Mouse (Mus musculus) thymus, postnatal 36 days (tissue): ENCODE results near the gene A730009L09Rik.
A peak's percentile ranks its signal among the peaks of the same experiment; 100 is the strongest.

ENCODE experiments used
- DNase-seq, 2 experiments: peaks; one replicate each; pipeline ENCODE4 v3.0.0; 2022; ENCODE audit warnings: mixed read lengths in 2 of 2

A730009L09Rik gene

DNA sequence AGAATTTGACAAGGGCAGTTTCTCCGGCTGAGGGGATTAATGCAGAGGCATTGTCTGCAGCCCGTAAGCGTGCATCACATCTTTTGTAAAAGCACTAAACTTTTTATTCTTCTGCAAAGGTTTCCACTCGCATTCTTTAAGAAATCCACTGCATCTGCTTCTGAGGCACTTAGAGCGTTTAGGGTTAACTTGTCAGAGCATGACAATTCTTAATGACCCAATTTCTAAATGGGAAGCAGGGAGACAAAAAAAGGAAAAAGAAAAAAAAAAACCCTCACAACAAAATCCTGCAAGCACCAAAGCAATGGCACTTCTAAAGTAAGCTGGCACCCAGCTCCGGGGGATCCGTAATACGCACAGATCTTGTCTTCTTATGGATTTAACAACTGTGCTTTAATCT lies at the start of gene A730009L09Rik:
A730009L09Rik (plus strand) TSS at position 301 of the 400 bp plus-strand sequence.
- DNase-seq: no peak

- no peak for DNase-seq
Measured at GRCm38 (mm10) chr16:84465581-84466165, 49.2 kb upstream of the A730009L09Rik start.

DNA sequence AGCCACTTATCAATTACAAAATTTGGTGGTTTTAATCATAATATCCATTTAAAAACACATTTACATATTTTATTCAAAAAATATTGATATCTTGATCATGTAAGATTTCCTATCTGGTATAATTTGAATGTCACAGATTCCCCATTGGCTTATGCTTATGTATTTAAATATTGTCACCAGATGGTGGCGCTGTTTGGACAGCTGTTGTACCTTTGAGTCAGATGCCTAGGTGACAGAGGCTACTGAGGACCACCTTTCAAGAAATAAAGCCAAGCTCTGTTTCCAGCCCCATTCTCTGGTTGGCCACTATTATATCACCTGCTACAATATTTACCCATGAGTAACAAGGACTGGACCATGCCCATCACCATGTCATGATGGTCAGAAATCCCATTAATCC lies 46.0 kb upstream of the A730009L09Rik start:
- DNase-seq: no peak

GRCm38 (mm10) chr16:84469994-84470393 lies 44.9 kb upstream of the A730009L09Rik start:
- no peak for DNase-seq

DNA sequence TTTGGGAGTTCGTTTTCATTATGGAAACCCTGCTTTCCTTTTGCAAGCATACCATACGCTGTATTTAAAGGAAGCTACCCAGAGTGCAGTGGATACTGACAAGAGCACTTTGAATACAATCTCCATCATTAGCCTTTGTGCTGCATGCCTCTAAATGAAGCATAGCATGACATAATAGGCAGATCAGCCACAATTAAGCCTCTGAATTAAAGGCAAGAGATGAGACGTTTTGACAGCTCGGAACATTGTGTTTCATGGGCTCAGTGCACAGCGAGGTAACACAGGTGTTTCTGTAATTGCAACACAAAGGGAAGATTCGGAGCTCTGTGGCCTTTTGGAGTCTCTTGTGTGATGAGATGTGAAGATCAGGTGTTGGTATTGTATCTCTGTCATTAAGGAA lies 41.5 kb upstream of the A730009L09Rik start:
- no peak for DNase-seq

GRCm38 (mm10) chr16:84474712-84475111 lies 40.2 kb upstream of the A730009L09Rik start:
- DNase-seq: no peak

DNA sequence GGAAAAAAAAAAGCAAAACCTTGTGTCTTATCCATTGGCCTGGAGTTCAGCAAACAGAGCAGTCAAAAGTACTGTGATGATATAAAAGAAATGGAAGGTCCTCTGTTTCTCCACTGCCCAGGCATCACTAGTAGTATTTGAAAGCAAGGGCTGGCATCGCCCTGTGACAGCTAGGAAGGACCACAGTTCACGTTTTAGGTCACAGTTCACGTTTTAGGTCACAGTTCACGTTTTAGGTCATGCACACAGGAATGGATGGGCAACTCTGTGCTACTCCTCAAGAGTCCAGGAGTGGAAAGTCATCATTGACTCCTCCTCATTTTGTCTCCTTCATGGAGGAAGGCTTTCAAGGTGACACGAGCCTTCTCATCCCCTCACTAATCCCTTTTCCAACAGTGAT lies 38.0 kb upstream of the A730009L09Rik start:
- no peak for DNase-seq

GRCm38 (mm10) chr16:84477528-84477927 lies 37.4 kb upstream of the A730009L09Rik start:
- DNase-seq: no peak

GRCm38 (mm10) chr16:84477952-84478351 lies 37.0 kb upstream of the A730009L09Rik start:
- no peak for DNase-seq

- DNase-seq: no peak
Measured at GRCm38 (mm10) chr16:84485931-84486330, 29.0 kb upstream of the A730009L09Rik start.

- no peak for DNase-seq
Measured at GRCm38 (mm10) chr16:84494818-84495217, 20.1 kb upstream of the A730009L09Rik start.

DNA sequence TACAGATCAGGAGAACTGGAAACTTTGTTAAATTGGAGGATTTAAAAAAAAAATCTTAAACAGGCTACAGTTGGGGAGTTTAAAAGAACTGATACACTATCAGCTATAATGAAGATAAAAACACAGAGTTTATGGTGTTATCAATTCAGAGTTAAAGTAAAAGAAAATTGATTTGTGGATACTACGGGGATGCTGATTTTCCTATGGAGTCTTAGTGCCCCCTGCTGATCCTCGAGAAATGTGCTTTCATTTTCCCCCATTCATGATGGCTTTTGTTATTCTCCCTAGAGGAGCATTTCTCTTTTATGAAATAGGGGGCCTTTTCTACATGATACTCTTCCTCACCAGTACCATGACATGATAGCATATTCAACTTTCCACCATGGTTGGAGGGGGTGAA lies 19.5 kb upstream of the A730009L09Rik start:
- no peak for DNase-seq

DNA sequence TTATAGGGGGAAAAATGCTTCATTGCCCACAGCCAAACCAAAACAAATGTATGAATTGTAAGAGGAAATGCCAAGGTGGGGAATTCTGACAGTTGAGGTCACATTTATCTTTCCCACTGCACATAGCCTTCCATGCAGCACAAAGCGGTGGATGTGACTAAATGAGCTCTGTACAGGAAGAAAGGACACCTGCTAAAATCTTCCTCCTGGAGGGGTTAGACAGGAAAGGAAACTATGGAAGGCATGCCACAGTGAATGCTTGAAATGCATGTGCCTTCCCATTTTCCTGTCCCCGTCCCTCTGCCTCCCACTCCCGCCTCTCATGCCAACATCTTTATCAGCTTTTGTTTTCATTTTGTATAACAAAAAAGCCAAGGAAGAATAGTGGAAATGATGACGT lies 7.2 kb upstream of the A730009L09Rik start:
- DNase-seq: no peak

DNA sequence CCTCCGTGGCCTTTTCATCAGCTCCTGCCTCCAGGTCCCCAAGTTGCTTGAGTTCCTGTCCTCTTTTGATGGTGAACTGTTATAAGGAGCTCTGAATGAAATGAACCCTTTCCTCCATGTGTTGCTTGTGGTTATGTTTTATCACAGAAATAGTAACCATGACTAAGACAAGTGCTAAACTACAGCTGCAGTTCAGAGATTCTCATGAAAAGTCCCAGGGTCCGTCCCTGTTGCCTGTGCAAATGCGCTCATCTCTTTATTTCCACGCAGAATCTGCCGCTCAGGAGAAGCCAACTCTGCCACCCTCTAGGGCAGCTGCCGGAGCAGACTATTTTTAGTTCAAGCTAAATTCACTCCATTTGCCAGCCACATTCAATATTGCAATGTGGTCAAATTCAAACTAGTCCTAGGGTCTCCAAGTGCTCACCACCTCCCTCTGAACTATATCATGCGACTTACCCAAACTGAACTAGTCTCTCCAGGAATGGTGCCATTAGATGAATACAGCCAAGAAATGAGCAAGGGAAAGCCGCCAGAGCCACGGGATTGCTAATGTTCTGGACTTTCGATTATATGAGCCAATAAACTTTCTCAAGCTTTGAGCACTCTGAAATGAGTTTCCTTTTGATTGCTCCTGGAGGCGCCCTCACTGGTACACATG lies 7.2 kb downstream of the A730009L09Rik start:
- DNase-seq: no peak

- DNase-seq: no peak
Measured at GRCm38 (mm10) chr16:84523061-84523460, 8.1 kb downstream of the A730009L09Rik start.

GRCm38 (mm10) chr16:84527375-84527774 lies 12.5 kb downstream of the A730009L09Rik start:
- DNase-seq: peak; percentile 32 to 49

DNA sequence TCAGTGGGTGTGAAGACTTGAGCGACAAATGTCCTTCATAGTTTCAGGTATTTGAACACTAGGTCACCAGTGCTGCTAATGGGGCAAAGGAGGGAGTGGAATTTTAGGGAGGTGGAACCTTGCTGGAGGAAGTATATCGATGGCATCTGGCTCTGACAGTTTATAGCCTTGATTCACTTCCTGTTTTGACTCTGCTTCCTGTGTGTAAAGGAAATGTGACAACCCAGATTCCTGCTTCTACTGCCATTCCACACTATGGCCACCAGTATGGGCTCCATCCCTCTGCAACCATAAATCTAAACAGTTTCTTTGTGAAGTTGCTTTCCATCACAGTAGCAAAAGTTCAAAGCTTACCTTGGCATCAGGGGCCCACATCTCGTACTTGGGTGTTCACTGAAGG lies 17.9 kb downstream of the A730009L09Rik start:
- no peak for DNase-seq

DNA sequence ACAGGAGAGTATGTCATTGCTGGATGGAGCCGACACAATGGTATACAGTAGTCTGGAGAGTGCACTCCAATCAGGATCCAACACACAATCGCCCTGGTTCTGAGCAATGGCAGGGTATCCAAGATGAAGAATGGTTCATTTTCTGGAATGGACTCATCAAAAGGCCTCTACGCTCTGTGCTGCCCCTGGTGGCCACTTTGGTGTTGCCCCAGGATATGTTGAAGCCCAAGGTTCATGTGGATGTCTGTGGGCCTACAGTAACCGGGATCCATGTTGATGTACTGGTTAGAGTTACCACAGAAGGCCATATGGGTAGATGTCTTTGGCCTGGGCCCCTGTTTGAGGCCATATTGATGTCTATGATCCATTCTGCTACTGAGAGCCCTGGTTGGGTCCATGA lies 31.1 kb downstream of the A730009L09Rik start:
- no peak for DNase-seq

GRCm38 (mm10) chr16:84549122-84549521 lies 34.2 kb downstream of the A730009L09Rik start:
- DNase-seq: no peak

DNA sequence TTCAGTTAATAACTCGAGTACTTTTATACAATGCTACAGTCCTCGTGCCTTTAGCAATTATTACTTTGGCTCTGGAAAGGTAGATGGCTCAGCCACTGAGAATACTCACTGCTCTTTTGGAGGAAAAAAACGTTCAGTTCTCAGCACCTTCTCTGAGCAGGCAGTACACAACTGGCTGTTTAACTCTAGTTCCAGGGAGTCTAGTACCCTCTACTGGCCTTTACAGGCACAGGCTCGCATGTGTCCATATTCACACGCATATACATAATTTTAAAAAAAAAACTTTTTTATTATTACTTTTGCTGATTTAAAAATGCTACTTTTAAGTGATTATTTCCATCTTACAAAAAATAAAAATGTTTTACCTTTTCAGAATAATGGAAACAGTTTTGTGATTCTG lies 35.5 kb downstream of the A730009L09Rik start:
- DNase-seq: no peak

DNA sequence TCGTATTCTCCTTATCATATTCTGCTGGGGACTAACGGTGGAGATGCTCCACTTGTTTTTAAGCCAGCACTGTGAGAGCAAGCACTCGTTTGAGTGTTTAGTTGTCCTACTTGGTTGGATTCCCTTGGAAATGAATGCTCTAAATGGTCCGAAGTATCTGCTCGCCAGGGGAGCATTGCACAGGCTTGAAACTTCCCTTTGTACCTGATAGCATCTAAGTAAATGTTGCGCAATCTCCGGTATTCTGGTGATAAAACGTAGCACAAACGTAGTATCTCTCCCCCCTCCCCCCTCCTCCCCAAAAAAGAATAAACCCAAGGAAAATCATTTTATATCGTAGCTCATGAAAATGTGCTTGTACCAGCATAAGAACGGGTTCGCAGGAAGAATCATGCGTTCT lies 39.1 kb downstream of the A730009L09Rik start:
- DNase-seq: no peak

DNA sequence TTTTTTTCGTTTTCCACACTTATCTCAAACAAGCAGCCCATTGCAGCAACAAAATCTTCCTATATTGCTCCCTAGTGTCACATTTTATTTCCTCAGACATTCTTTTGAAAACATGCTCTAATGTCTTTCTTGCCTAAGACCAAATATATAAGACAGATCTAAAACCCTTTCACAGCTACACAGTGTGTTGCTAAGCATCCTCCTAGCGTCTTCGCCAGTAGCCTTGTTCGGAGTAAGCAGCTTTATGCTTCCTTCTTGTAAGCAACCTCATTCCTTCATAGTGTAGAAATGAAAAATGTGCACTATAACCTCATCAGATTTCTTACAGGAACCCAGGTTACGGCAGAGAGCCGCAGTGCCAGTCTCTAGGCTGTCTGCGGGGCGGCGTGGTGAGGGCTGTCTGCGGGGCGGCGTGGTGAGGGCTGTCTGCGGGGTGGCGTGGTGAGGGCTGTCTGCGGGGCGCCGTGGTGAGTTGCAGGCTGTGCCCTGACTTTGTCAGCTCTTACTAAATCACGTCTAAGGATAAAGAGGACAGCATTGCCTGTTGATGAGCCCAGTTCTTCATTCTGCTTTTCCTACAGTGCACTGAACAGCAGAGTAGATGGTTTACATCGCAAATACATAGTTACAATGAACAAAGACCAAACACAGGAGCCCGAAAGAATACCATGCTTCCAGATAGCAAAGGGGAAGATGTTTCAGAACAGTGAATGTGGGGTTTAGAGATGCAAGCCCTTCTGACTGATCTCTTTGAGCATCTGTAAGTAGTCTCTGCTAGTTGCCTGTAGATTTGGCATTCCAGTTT lies 43.4 kb downstream of the A730009L09Rik start:
- no peak for DNase-seq

DNA sequence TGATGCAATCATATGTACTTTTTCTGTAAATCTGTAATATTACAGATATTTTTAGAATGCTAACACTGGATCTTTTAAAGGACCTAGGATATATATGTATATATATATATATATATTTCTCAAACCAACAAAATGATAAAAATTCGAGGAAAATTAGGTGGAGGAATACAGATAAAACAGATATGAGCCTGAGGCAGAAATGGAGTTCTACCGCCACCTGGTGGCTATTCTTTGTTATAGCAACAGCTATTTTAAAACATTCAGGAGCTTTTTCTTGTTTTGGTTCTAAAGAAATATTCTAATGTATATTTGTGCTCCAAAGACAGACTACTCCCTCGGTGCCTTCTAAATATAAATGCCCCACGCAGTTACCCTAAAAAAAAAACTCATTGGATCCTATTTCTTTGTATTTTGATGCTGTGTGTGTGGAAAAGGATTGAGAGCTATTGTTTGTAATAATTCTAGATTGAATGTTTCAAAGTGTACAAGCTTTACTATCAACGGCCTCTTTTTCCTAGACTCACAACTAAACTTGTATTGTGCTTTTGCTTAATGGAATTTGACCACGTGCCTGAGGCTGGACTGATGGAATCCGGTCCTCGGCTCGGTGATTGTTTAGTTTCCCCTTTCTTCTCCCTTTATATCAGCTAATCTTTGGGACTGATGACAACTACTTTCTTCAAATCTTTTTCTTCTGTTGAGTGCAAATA lies 44.8 kb downstream of the A730009L09Rik start:
- DNase-seq: no peak
